Mouse (Mus musculus): ENCODE results near the gene Hoxd13. TPM values are rescaled to one million over a fixed set of nuclear protein-coding genes. Genes with fewer than 3 reads are reported as not detected.

The Hoxd13 gene
- polyA plus RNA-seq, 1 experiment from 2014 or later, result 0.32 TPM

GRCm38 (mm10) chr2:74670632-74671188 lies 2.6 kb downstream of the Hoxd13 start:
- H3K4me2 ChIP-seq (ENCODE audit: low read depth, low read length), result no peak overlapping the region
- H3K4me1 ChIP-seq (ENCODE audit: control insufficient read depth, insufficient read depth, low read length), result peaks cover 13% of the 10 kb centered on the region
- H3K4me3 ChIP-seq (ENCODE audit: low read length), result no peak overlapping the region
- H3K27ac ChIP-seq (ENCODE audit: low read length), result no peak overlapping the region
- H3K9me3 ChIP-seq (ENCODE audit: control insufficient read depth, low read length), result no peaks in the 10 kb centered on the region
- H3K27me3 ChIP-seq (replicated peaks; ENCODE audit: control insufficient read depth, insufficient read depth, low read length), result peaks cover 85% of the 10 kb centered on the region
- WGBS, result 12% methylated on average over 3 of the region's 3 CpGs
- no peak overlapping the region for H3K9ac ChIP-seq (ENCODE audit: low read depth, low read length)
- no peaks in the 10 kb centered on the region for H3K36me3 ChIP-seq (ENCODE audit: control insufficient read depth, insufficient read depth, low read length)
- no peak for ATAC-seq

GRCm38 (mm10) chr2:74671847-74672246 lies 3.7 kb downstream of the Hoxd13 start:
- peaks cover 13% of the 10 kb centered on the region for H3K4me1 ChIP-seq (ENCODE audit: control insufficient read depth, insufficient read depth, low read length)
- no peak overlapping the region for H3K4me3 ChIP-seq (ENCODE audit: low read length)
- H3K9me3 ChIP-seq (ENCODE audit: control insufficient read depth, low read length), result no peaks in the 10 kb centered on the region
- no peak for ATAC-seq
- 9% methylated on average over 5 of the region's 5 CpGs for WGBS
- H3K9ac ChIP-seq (ENCODE audit: low read depth, low read length), result no peak overlapping the region
- no peaks in the 10 kb centered on the region for H3K36me3 ChIP-seq (ENCODE audit: control insufficient read depth, insufficient read depth, low read length)
- peaks cover 87% of the 10 kb centered on the region for H3K27me3 ChIP-seq (replicated peaks; ENCODE audit: control insufficient read depth, insufficient read depth, low read length)
- no peak overlapping the region for H3K4me2 ChIP-seq (ENCODE audit: low read depth, low read length)
- no peak overlapping the region for H3K27ac ChIP-seq (ENCODE audit: low read length)

- Histone ChIP-seq H3K9me3 (ENCODE audit: control insufficient read depth, low read length) (no peaks in the 10 kb centered on the region), H3K36me3 (ENCODE audit: control insufficient read depth, insufficient read depth, low read length) (no peaks in the 10 kb centered on the region), H3K9ac (ENCODE audit: low read depth, low read length) (no peak overlapping the region), H3K27me3 (replicated peaks; ENCODE audit: control insufficient read depth, insufficient read depth, low read length) (peaks cover 85% of the 10 kb centered on the region), H3K27ac (ENCODE audit: low read length) (no peak overlapping the region), H3K4me1 (ENCODE audit: control insufficient read depth, insufficient read depth, low read length) (peaks cover 12% of the 10 kb centered on the region), H3K4me2 (ENCODE audit: low read depth, low read length) (peak overlapping the region; percentile 55), H3K4me3 (ENCODE audit: low read length) (peak overlapping the region; percentile 41)
- ATAC-seq, result no peak
- 5% methylated on average over 40 of the region's 40 CpGs for WGBS
These were observed 4.6 kb downstream of the Hoxd13 start for GRCm38 (mm10) chr2:74672481-74673362.

GRCm38 (mm10) chr2:74673835-74674425 lies 5.8 kb downstream of the Hoxd13 start:
- Histone ChIP-seq H3K27me3 (replicated peaks; ENCODE audit: control insufficient read depth, insufficient read depth, low read length) (peaks cover 83% of the 10 kb centered on the region), H3K9ac (ENCODE audit: low read depth, low read length) (no peak overlapping the region), H3K27ac (ENCODE audit: low read length) (no peak overlapping the region), H3K36me3 (ENCODE audit: control insufficient read depth, insufficient read depth, low read length) (no peaks in the 10 kb centered on the region), H3K9me3 (ENCODE audit: control insufficient read depth, low read length) (no peaks in the 10 kb centered on the region), H3K4me2 (ENCODE audit: low read depth, low read length) (no peak overlapping the region), H3K4me3 (ENCODE audit: low read length) (no peak overlapping the region), H3K4me1 (ENCODE audit: control insufficient read depth, insufficient read depth, low read length) (0 out of 2 replicates have a peak, but pooled peaks cover 2% of the 10 kb centered on the region)
- 2% methylated on average over 24 of the region's 24 CpGs for WGBS
- no peak; the same call in 1 of the 2 replicates for ATAC-seq

- Histone ChIP-seq H3K36me3 (ENCODE audit: control insufficient read depth, insufficient read depth, low read length) (no peaks in the 10 kb centered on the region), H3K4me3 (ENCODE audit: low read length) (no peak within 1 kb of the TSS), H3K4me1 (ENCODE audit: control insufficient read depth, insufficient read depth, low read length) (0 out of 2 replicates have a peak, but pooled peaks cover 2% of the 10 kb centered on the region), H3K4me2 (ENCODE audit: low read depth, low read length) (no peak within 1 kb of the TSS), H3K27ac (ENCODE audit: low read length) (no peak within 1 kb of the TSS), H3K9ac (ENCODE audit: low read depth, low read length) (no peak within 1 kb of the TSS), H3K9me3 (ENCODE audit: control insufficient read depth, low read length) (no peaks in the 10 kb centered on the region), H3K27me3 (replicated peaks; ENCODE audit: control insufficient read depth, insufficient read depth, low read length) (peaks cover 84% of the 10 kb centered on the region)
- ATAC-seq, result 0 out of 2 replicates have a peak, but pooled peaks have one; percentile 19
- WGBS, result 3% methylated on average over 47 of the region's 47 CpGs
These were observed 7.0 kb downstream of the Hoxd13 start, which contains the start of gene Hoxd12 for GRCm38 (mm10) chr2:74674881-74675665. Gene Hoxd12, plus strand, starts transcription at chr2:74675013.

- Histone ChIP-seq H3K27ac (ENCODE audit: low read length) (no peak overlapping the region), H3K4me3 (ENCODE audit: low read length) (no peak overlapping the region), H3K27me3 (replicated peaks; ENCODE audit: control insufficient read depth, insufficient read depth, low read length) (peaks cover 88% of the 10 kb centered on the region), H3K4me1 (ENCODE audit: control insufficient read depth, insufficient read depth, low read length) (0 out of 2 replicates have a peak, but pooled peaks cover 2% of the 10 kb centered on the region), H3K9ac (ENCODE audit: low read depth, low read length) (no peak overlapping the region), H3K9me3 (ENCODE audit: control insufficient read depth, low read length) (no peaks in the 10 kb centered on the region), H3K4me2 (ENCODE audit: low read depth, low read length) (no peak overlapping the region), H3K36me3 (ENCODE audit: control insufficient read depth, insufficient read depth, low read length) (no peaks in the 10 kb centered on the region)
- no peak for ATAC-seq
- 7% methylated on average over 24 of the region's 24 CpGs for WGBS
These were observed 7.7 kb downstream of the Hoxd13 start for GRCm38 (mm10) chr2:74675666-74676282.

- no peak overlapping the region for H3K4me2 ChIP-seq (ENCODE audit: low read depth, low read length)
- H3K9ac ChIP-seq (ENCODE audit: low read depth, low read length), result no peak overlapping the region
- H3K4me3 ChIP-seq (ENCODE audit: low read length), result no peak overlapping the region
- WGBS, result 5% methylated on average over 9 of the region's 9 CpGs
- peaks cover 93% of the 10 kb centered on the region for H3K27me3 ChIP-seq (replicated peaks; ENCODE audit: control insufficient read depth, insufficient read depth, low read length)
- no peaks in the 10 kb centered on the region for H3K36me3 ChIP-seq (ENCODE audit: control insufficient read depth, insufficient read depth, low read length)
- no peak overlapping the region for H3K27ac ChIP-seq (ENCODE audit: low read length)
- no peak for ATAC-seq
- H3K4me1 ChIP-seq (ENCODE audit: control insufficient read depth, insufficient read depth, low read length), result 0 out of 2 replicates have a peak, but pooled peaks cover 2% of the 10 kb centered on the region
- no peaks in the 10 kb centered on the region for H3K9me3 ChIP-seq (ENCODE audit: control insufficient read depth, low read length)
These were observed 8.4 kb downstream of the Hoxd13 start for GRCm38 (mm10) chr2:74676376-74677052.

- no peak for ATAC-seq
- H3K27me3 ChIP-seq (replicated peaks; ENCODE audit: control insufficient read depth, insufficient read depth, low read length), result peaks cover 93% of the 10 kb centered on the region
- no peaks in the 10 kb centered on the region for H3K36me3 ChIP-seq (ENCODE audit: control insufficient read depth, insufficient read depth, low read length)
- no peak overlapping the region for H3K9ac ChIP-seq (ENCODE audit: low read depth, low read length)
- WGBS, result 32% methylated on average over 2 of the region's 2 CpGs
- no peaks in the 10 kb centered on the region for H3K9me3 ChIP-seq (ENCODE audit: control insufficient read depth, low read length)
- H3K4me3 ChIP-seq (ENCODE audit: low read length), result no peak overlapping the region
- H3K4me2 ChIP-seq (ENCODE audit: low read depth, low read length), result no peak overlapping the region
- no peak overlapping the region for H3K27ac ChIP-seq (ENCODE audit: low read length)
- peaks cover 6% of the 10 kb centered on the region; the same call in 1 of the 2 replicates for H3K4me1 ChIP-seq (ENCODE audit: control insufficient read depth, insufficient read depth, low read length)
These were observed 9.0 kb downstream of the Hoxd13 start for GRCm38 (mm10) chr2:74677106-74677505.

All from intestine, embryonic 16.5 days (tissue).